Mouse (Mus musculus) lung, postnatal 36 days (tissue): ENCODE results near the gene Egfl7.

Source experiments
- DNase-seq: peaks from one replicate; pipeline ENCODE4 v3.0.0; 2022; ENCODE audit warnings: mixed read lengths

The Egfl7 gene

GRCm38 (mm10) chr2:26570034-26570433 is 9.8 kb upstream of the Egfl7 start:
- DNase-seq = peak; percentile 83

DNA sequence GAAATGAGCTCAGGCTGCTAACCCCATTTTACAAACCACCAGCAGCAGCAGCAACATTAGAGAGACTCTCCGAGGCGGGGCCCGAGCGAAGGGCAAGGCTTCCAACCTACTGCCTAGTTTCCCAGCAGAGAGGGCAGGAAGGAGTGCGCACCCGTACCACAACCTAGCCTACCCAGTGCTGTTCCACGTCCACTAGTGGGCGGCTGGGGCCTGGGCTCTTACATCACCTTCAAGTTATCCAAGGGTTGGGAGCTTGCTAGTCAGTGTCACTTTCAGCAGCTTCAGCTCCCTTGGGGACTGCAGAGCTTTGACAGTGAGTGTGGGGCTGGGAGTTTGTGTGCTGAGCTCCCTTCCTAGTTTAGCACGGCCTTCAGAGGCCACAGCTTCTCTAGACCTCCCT is 8.4 kb upstream of the Egfl7 start:
- DNase-seq = peak; percentile 58

- peak; percentile 85 for DNase-seq
These were observed 8.0 kb upstream of the Egfl7 start for GRCm38 (mm10) chr2:26571826-26572225.

DNA sequence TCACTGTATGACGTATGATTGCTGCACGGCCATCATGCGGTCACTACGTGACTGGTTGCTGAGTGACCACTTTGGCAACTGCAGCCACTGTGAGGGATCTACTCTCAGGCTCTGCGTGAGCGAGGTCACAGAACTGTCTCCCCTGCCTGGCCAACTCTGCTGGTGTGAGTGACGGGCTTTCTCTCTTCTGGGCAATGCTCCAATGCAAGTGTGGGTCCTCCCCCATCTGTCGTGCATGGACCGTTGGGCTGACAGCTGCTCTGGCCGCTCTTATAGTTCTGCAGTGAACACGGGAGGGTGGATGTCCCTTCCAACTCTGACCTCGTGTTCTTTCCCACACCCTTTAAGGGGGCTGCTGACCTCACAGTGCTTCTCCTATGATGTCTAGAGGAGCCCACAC is 6.4 kb upstream of the Egfl7 start:
- peak; percentile 79 for DNase-seq

- DNase-seq = no peak
These were observed 6.0 kb upstream of the Egfl7 start for GRCm38 (mm10) chr2:26573807-26574206.

DNA sequence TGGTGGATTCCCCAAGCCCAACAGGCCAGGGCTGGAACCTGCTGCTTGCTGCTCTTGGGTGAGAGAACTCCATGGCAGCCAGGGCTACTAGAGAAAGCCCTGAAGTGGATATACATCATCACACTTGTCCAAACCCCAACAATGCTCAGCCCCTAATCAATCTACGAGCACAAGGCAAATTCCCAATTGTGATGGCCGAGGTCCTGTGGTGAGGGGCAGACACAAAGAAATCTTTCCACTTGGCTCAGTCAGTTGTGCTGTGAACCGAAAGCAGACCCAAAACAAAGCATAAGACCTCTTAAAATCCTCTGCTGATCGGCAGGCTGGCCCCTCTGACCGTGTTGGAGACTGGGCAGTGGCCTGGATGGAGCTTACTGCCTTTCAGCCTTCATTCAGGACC is 5.0 kb upstream of the Egfl7 start:
- DNase-seq = no peak

DNA sequence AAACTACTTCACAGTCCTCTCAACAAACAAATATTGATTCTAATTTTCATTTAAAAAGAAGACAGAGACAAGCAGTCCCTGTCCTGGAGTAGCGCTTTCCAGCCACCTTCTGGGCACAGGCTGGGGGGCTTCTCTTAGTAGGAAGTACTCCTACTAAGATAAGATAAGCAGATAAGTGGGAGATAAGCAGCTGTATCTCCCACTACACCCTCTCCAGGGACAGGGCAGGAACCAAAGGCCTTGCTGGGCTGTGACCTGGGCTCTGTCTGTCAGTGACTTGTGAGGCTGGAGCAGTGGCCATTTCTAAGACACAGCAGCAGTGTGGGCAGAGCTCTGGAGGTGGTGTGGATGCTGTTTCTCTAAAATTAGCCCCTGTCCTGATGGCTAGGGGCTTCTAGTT is 4.4 kb upstream of the Egfl7 start:
- no peak for DNase-seq

DNA sequence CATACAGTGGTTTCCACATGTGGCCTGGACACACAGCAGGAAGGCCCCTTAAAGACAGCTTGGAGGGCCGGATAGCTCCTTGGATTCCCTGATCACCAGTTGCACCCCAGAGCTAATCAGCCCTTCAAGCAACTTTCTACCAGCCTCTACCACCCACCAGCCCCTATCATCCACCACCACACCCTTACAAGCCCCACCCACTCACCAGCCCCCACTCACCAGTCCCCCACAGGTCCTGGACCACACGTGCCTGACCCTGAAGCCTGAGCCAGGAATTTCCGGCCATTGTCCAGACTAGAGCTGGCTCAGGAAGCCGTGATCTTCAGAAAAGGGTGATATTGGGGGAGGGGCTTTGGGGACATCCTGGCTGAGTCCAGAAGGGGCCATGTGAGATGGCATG is 3.9 kb upstream of the Egfl7 start:
- DNase-seq = peak; percentile 91

- DNase-seq = peak; percentile 74
These were observed 3.4 kb upstream of the Egfl7 start for GRCm38 (mm10) chr2:26576462-26576861.

DNA sequence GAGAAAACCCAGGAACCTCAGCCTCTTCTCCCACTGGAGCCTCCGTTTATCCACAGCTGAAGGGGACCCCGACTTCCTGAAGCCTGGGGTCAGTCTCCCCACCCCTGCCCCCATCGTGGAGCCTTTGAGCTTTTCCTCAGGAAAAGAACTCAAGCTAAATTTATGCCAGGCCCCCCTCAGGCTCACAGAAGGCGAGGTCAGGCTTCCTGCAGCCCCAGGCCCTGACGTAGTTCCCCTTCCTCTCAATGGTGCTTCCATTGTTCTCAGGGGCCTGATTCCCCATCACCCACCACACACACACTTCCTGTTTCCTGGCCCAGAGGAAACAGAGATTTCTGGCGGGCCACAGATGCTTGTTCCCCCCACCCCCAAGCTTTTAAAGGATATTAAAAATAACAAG is 1.4 kb upstream of the Egfl7 start:
- peak; percentile 89 for DNase-seq

- peak; percentile 67 for DNase-seq
These were observed 937 bp downstream of the Egfl7 start for GRCm38 (mm10) chr2:26580751-26581150.

- peak; percentile 81 for DNase-seq
These were observed 2.4 kb downstream of the Egfl7 start for GRCm38 (mm10) chr2:26582203-26582602.

DNA sequence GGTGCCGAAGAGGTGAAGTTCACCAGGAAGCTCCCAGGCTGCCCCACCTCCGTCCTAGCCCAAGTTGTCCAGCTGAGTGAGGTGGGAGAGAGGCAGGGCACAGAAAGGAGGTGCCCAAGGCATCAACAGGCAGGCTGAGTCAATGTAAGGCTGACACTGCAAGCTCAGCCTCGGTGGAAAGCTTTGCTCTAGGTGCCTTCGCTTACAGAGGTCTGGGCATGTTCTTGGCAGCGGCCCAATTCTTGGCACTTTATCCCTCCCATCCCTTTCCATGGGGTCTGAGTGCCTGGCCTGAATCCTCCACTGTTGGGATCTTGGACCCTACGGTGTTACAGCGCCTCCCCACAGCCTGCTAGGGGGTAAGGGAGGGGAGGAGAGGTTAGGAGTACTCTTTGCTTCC is 2.9 kb downstream of the Egfl7 start:
- peak; percentile 53 for DNase-seq

DNA sequence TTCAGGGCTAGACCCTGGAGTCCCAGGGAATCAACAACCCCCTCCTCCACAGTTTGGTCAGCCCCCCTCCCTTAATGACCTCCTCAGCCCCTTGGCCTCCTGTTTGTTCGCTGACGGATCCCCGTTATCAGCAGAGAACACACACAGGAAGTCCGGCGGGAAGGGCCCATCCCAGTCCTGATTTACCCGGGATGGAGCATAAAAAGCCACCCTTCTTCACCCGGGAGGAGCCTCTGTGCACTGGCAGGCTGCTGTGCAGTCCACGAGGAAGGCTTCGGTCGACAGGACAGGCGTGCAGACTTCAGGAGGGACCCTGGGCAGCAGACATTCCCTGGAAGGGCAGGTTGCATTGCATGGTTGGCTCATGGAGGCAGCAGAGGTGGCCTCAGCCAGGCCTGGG is 3.8 kb downstream of the Egfl7 start:
- DNase-seq = peak; percentile 89

GRCm38 (mm10) chr2:26585713-26586112 is 5.9 kb downstream of the Egfl7 start:
- no peak for DNase-seq

DNA sequence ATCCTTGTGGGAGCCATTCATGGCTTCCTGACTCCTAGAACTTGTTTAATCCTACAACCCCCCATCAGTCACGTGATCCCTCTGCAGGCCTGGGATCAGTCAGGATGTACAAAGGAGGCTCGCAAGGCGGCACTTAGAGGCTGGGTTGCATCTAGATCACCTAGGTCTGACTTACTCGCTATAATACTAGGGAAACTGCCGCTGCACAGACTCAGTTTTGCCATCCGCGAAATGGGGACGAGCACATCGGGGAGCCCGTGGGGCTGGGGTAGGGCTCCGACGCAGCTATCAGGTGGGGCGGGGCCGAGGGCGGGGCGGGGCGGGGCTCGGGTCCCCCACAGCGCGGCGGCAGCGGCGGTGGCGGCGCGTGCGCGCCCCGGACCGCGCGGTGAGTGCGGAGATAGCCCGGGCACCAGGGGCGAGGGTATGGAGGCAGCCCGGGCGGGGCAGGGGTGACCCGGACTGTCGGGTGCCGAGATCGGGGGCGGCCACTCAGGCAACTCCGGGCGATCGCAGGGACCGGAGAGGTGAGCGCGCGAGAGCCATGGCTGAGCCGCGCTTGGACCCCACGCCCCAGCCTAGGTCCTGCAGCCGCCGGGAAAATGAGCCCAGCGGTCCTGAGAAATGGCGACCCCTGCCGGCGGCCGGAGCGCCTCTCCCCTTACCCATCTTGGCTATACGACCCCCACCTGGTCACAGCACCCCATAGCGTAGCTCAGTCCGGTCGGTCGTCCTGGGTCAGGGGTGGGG is 6.7 kb downstream of the Egfl7 start, which contains the start of gene Gm20532:
TSS of gene Gm20532 (plus strand) at position 346 of the 750 bp plus-strand sequence.
- peak; percentile 73 for DNase-seq

DNA sequence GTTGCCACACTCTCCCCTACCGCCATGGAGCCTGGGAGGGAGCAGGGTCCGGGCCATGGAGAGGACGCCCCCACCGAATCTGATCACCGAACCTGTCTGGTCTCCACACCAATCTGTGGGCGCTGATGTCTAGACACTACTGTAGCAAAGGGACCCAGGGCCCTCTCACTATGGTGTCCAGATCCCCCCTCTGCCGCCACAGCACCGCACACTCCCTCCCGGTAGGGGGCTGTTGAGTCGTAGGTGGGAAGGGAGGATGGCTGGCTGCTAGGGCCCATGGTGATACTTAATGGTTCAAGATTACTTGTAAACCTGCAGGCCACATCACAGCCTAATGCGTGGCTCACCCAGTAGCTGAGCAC is 7.2 kb downstream of the Egfl7 start:
- DNase-seq = no peak

GRCm38 (mm10) chr2:26588573-26588972 is 8.8 kb downstream of the Egfl7 start:
- no peak for DNase-seq

DNA sequence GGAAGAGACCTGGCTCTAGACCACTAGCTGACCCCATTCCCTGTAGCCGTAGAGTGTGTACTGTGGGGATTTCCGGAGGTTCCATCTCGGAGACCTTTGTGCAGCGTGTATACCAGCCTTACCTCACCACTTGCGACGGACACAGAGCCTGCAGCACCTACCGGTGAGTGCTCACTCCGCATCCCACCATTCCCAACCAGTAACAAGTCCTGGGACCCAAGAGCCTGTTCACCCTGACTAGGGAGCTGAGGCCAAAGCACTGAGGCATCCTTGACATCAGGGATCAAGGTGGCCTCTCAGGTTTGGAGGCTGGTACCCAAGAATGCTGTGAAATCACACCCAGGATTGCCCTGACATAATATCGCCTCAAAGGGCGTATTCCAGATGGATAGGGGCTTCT is 9.5 kb downstream of the Egfl7 start:
- no peak for DNase-seq

DNA sequence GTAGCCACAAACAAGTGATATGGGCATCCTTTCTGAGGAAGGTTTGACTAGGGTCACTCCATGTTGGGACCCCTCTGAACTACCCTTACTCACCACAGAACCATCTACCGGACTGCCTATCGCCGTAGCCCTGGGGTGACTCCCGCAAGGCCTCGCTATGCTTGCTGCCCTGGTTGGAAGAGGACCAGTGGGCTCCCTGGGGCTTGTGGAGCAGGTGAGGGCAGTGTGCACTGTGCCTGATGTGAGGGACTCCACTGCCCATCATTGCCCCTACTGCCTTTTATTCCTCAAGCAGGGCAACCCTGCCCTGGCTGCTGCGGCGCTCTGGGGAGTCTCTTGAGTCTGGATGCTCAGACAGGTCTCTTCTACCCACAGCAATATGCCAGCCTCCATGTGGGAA is 10.5 kb downstream of the Egfl7 start:
- DNase-seq = no peak

DNA sequence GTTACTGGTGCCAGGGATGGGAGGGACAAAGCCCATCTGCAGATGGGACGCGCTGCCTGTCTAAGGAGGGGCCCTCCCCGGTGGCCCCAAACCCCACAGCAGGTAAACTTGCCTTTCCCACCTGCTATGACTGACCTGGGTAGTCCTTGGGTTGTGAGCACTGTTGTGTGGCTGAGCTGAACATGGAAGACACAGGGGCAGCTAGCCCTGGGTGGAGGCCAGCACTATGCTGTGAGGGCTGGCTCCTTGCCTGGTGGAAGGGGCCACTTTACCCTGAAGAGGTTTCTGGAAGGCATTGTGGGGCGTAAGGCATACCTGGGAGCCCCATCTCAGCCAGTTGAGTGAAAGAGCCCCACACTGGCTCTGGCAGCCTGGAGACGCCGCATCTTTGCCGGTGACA is 11.1 kb downstream of the Egfl7 start:
- peak; percentile 31 for DNase-seq

GRCm38 (mm10) chr2:26591416-26591815 is 11.6 kb downstream of the Egfl7 start:
- no peak for DNase-seq

DNA sequence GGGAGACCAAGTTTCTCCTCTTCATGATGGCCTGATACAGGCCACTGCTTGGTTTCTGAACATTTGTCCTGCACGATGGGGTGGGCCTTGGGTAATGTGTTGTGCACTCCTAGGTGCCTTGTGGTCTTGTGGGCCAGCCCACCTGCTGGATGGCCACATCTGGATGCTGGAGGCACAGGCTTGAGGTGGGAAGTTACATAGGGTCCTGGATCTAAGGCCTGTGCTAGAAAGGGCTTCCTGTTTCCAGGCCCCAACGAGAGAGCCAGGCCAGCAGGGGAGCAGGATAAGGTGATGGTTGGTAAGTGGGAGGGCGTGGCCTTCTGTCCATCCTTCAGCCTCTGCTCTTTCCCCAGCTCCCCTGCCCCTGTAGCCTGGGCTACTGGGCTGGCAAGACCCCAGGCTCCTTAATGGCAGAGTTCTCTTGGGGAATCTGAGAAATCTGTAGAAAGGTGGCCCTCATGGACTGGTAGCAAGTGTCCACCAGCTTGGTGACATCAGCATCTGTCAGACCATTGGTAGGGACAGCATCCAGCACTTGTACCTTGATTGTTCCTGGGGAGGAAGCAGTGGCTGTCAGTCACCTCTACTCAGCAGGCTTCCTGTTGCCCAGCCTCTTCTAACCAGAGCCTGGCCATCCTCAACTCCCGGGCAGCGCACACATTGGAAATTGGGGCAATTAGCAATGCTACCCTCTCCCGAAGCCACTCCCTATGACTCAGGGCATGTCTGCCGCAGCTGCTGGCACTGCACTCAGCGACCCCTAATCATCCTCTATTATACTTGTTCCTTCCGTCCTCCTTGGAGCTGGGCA is 13.6 kb downstream of the Egfl7 start:
- peak; percentile 21 for DNase-seq

- DNase-seq = peak; percentile 88
These were observed 14.2 kb downstream of the Egfl7 start for GRCm38 (mm10) chr2:26594022-26594346.
